Mouse (Mus musculus) midbrain, embryonic 16.5 days (tissue): ENCODE measurements at regions not wholly inside any gene's neighbourhood (a gene's known extent, or its start where the extent isn't known, plus 50 kb on each side); places are given as distances from the start of the nearest gene placed in this dataset.
A peak's percentile ranks its signal among the peaks of the same experiment; 100 is the strongest.

Experiments used
- ATAC-seq: fragments of 200-750 bp; cut with Nextera tagmentation; 2 replicates; pipeline ENCODE4 v1.8.0; 2017; ENCODE audit warnings: moderate TSS enrichment
- H3K27ac ChIP-seq: fragments of 300-500 bp; sonication (generic); 2 replicates; pipeline ENCODE4 v1.5.1; 2014; ENCODE audit warnings: mild to moderate bottlenecking, low read length, mixed read lengths
- H3K27me3 ChIP-seq: fragments of 300-500 bp; sonication (generic); 2 replicates; pipeline ENCODE4 v1.6.1; 2014; ENCODE audit warnings: low read depth, low read length, mixed read lengths; ENCODE audit not compliant: control insufficient read depth, insufficient read depth
- H3K36me3 ChIP-seq: fragments of 300-500 bp; sonication (generic); 2 replicates; pipeline ENCODE4 v1.6.1; 2014; ENCODE audit warnings: mild to moderate bottlenecking, low read length, moderate library complexity, mixed read lengths; ENCODE audit not compliant: control insufficient read depth, insufficient read depth
- H3K4me1 ChIP-seq: fragments of 300-500 bp; sonication (generic); 2 replicates; pipeline ENCODE4 v1.6.1; 2014; ENCODE audit warnings: mild to moderate bottlenecking, low read length, mixed read lengths; ENCODE audit not compliant: control insufficient read depth, insufficient read depth
- H3K4me2 ChIP-seq: fragments of 300-500 bp; sonication (generic); 2 replicates; pipeline ENCODE4 v1.6.1; 2014; ENCODE audit warnings: mild to moderate bottlenecking, low read length, mixed read lengths
- H3K4me3 ChIP-seq: fragments of 300-500 bp; sonication (generic); 2 replicates; pipeline ENCODE4 v1.5.1; 2014; ENCODE audit warnings: low read depth, mild to moderate bottlenecking, low read length, moderate library complexity, mixed read lengths
- H3K9ac ChIP-seq: fragments of 300-500 bp; sonication (generic); 2 replicates; pipeline ENCODE4 v1.6.1; 2014; ENCODE audit warnings: low read depth, low read length, mixed read lengths
- H3K9me3 ChIP-seq: fragments of 300-500 bp; sonication (generic); replicated peaks from 2 replicates; pipeline ENCODE4 v1.6.1; 2014; ENCODE audit warnings: mild to moderate bottlenecking, low read length, mixed read lengths; ENCODE audit not compliant: control insufficient read depth, poor library complexity, severe bottlenecking
- WGBS: fragments of 180-500 bp; shearing (Covaris S2); extraction: QIAGEN DNeasy Blood & Tissue Kit; methylation state at CpG from one replicate; pipeline ENCODE4 v1.1.7; 2014; 5-methylcytosine and 5-hydroxymethylcytosine counted together

- Histone ChIP-seq H3K27me3 (no peaks in the 10 kb centered on the region), H3K36me3 (no peaks in the 10 kb centered on the region), H3K9ac (no peak overlapping the region), H3K4me1 (no peaks in the 10 kb centered on the region), H3K9me3 (no peaks in the 10 kb centered on the region), H3K27ac (no peak overlapping the region), H3K4me3 (no peak overlapping the region), H3K4me2 (no peak overlapping the region)
- no peak for ATAC-seq
- WGBS = 90% methylated on average over 9 of the region's 9 CpGs
These were observed 523.1 kb downstream of the Etnk1 start for GRCm38 (mm10) chr6:143690131-143690530.

- Histone ChIP-seq H3K4me3 (no peak overlapping the region), H3K27me3 (no peaks in the 10 kb centered on the region), H3K4me2 (no peak overlapping the region), H3K9me3 (no peaks in the 10 kb centered on the region), H3K36me3 (no peaks in the 10 kb centered on the region), H3K4me1 (no peaks in the 10 kb centered on the region), H3K9ac (no peak overlapping the region), H3K27ac (no peak overlapping the region)
- WGBS = 74% methylated on average over 6 of the region's 6 CpGs
- no peak for ATAC-seq
These were observed 523.8 kb downstream of the Etnk1 start for GRCm38 (mm10) chr6:143690866-143691265.

GRCm38 (mm10) chr6:143697997-143698396, 531.0 kb downstream of the Etnk1 start:
- ATAC-seq = no peak
- H3K9me3 ChIP-seq = no peaks in the 10 kb centered on the region
- no peak overlapping the region for H3K4me3 ChIP-seq
- no peak overlapping the region for H3K27ac ChIP-seq
- no peaks in the 10 kb centered on the region for H3K36me3 ChIP-seq
- H3K4me2 ChIP-seq = no peak overlapping the region
- no peaks in the 10 kb centered on the region for H3K27me3 ChIP-seq
- WGBS = 71% methylated on average over 6 of the region's 6 CpGs
- H3K4me1 ChIP-seq = no peaks in the 10 kb centered on the region
- no peak overlapping the region for H3K9ac ChIP-seq

- 94% methylated on average over 8 of the region's 8 CpGs for WGBS
- H3K4me3 ChIP-seq = no peak overlapping the region
- H3K9ac ChIP-seq = no peak overlapping the region
- H3K27me3 ChIP-seq = no peaks in the 10 kb centered on the region
- ATAC-seq = no peak
- no peaks in the 10 kb centered on the region for H3K4me1 ChIP-seq
- no peaks in the 10 kb centered on the region for H3K9me3 ChIP-seq
- no peaks in the 10 kb centered on the region for H3K36me3 ChIP-seq
- no peak overlapping the region for H3K4me2 ChIP-seq
- no peak overlapping the region for H3K27ac ChIP-seq
These were observed 537.0 kb downstream of the Etnk1 start for GRCm38 (mm10) chr6:143703984-143704383.

- Histone ChIP-seq H3K9ac (no peak overlapping the region), H3K4me2 (no peak overlapping the region), H3K27ac (no peak overlapping the region), H3K4me3 (no peak overlapping the region), H3K4me1 (no peaks in the 10 kb centered on the region), H3K27me3 (no peaks in the 10 kb centered on the region), H3K9me3 (no peaks in the 10 kb centered on the region), H3K36me3 (no peaks in the 10 kb centered on the region)
- 56% methylated on average over 10 of the region's 10 CpGs for WGBS
- no peak for ATAC-seq
These were observed 539.4 kb downstream of the Etnk1 start for GRCm38 (mm10) chr6:143706451-143706850.

- Histone ChIP-seq H3K36me3 (no peaks in the 10 kb centered on the region), H3K27ac (no peak overlapping the region), H3K4me2 (peak overlapping the region; percentile 27; the same call in 1 of the 2 replicates), H3K4me3 (no peak overlapping the region), H3K9ac (no peak overlapping the region), H3K27me3 (no peaks in the 10 kb centered on the region), H3K9me3 (no peaks in the 10 kb centered on the region), H3K4me1 (peaks cover 2% of the 10 kb centered on the region; the same call in 1 of the 2 replicates)
- WGBS = 45% methylated on average over 10 of the region's 10 CpGs
- no peak for ATAC-seq
These were observed 547.4 kb downstream of the Etnk1 start for GRCm38 (mm10) chr6:143714461-143714860.

GRCm38 (mm10) chr6:143750074-143750473, 583.1 kb downstream of the Etnk1 start:
- Histone ChIP-seq H3K27ac (no peak overlapping the region), H3K9me3 (no peaks in the 10 kb centered on the region), H3K4me1 (no peaks in the 10 kb centered on the region), H3K9ac (no peak overlapping the region), H3K27me3 (no peaks in the 10 kb centered on the region), H3K36me3 (no peaks in the 10 kb centered on the region), H3K4me2 (no peak overlapping the region), H3K4me3 (no peak overlapping the region)
- no peak for ATAC-seq

- H3K4me2 ChIP-seq = no peak overlapping the region
- no peaks in the 10 kb centered on the region for H3K36me3 ChIP-seq
- H3K9me3 ChIP-seq = no peaks in the 10 kb centered on the region
- H3K27ac ChIP-seq = no peak overlapping the region
- no peaks in the 10 kb centered on the region for H3K27me3 ChIP-seq
- no peak overlapping the region for H3K4me3 ChIP-seq
- H3K4me1 ChIP-seq = no peaks in the 10 kb centered on the region
- WGBS = 74% methylated on average over 14 of the region's 14 CpGs
- H3K9ac ChIP-seq = no peak overlapping the region
- no peak for ATAC-seq
These were observed 584.4 kb downstream of the Etnk1 start for GRCm38 (mm10) chr6:143751076-143752070.

- Histone ChIP-seq H3K9ac (no peak overlapping the region), H3K4me3 (no peak overlapping the region), H3K4me2 (no peak overlapping the region), H3K36me3 (no peaks in the 10 kb centered on the region), H3K27ac (no peak overlapping the region), H3K9me3 (no peaks in the 10 kb centered on the region), H3K27me3 (no peaks in the 10 kb centered on the region), H3K4me1 (no peaks in the 10 kb centered on the region)
- ATAC-seq = no peak
- WGBS = 73% methylated on average over 3 of the region's 3 CpGs
These were observed 590.4 kb downstream of the Etnk1 start for GRCm38 (mm10) chr6:143757462-143757861.
